8 mouse cellular contexts compared by ENCODE assay signal in genomic region chr5:92506733-92507132, GRCm38 (mm10). TPM values are rescaled to one million over a fixed set of nuclear protein-coding genes. Genes with fewer than 3 reads are reported as not detected.
DNase-seq lines count a peak whose midpoint lies in the region; ATAC-seq lines count a peak whose summit lies in the region.

Gene Scarb2, minus strand, starts transcription at chr5:92506833.

- no peaks in the 10 kb centered on the region for H3K36me3 ChIP-seq in kidney, embryonic 16.5 days (ENCODE audit: insufficient read depth, low read length)
- H3K36me3 ChIP-seq in midbrain, embryonic 15.5 days (replicated peaks), result no peaks in the 10 kb centered on the region

- peak within 1 kb of the TSS; percentile 86 for H3K4me2 ChIP-seq in kidney, embryonic 16.5 days (replicated peaks; ENCODE audit: low read depth, low read length)
- peak within 1 kb of the TSS; percentile 50 for H3K4me2 ChIP-seq in midbrain, embryonic 15.5 days

- no peak for ATAC-seq in kidney, embryonic 16.5 days (ENCODE audit: low FRiP score, low TSS enrichment)
- ATAC-seq in granulocyte monocyte progenitor cell, adult 5-6 weeks (replicated peaks; ENCODE audit: poor library complexity, severe bottlenecking), result no peak
- no peak for ATAC-seq in midbrain, embryonic 15.5 days (replicated peaks)

- no peaks in the 10 kb centered on the region for H3K9me3 ChIP-seq in kidney, embryonic 16.5 days (ENCODE audit: low read length)
- H3K9me3 ChIP-seq in midbrain, embryonic 15.5 days, result no peaks in the 10 kb centered on the region

- H3K27me3 ChIP-seq in kidney, embryonic 16.5 days (ENCODE audit: insufficient read depth, low read length), result no peaks in the 10 kb centered on the region
- H3K27me3 ChIP-seq in midbrain, embryonic 15.5 days (replicated peaks), result no peaks in the 10 kb centered on the region

- no peak for DNase-seq in kidney, adult 18-20 months
- DNase-seq in adrenal gland, postnatal 4 days (ENCODE audit: low spot score in 2 of 2), result no peak
- no peak for DNase-seq in layer of hippocampus, postnatal 25 days (ENCODE audit: extremely low spot score in 1 of 2, low spot score in 1 of 2)
- no peak for DNase-seq in cerebellum, postnatal 4 days (ENCODE audit: low spot score in 2 of 2)
- DNase-seq in MN1 (ENCODE audit: low spot score), result no peak

- peak within 1 kb of the TSS; percentile 72 for H3K9ac ChIP-seq in kidney, embryonic 16.5 days (replicated peaks; ENCODE audit: low read length)
- H3K9ac ChIP-seq in midbrain, embryonic 15.5 days, result peak within 1 kb of the TSS; percentile 97

- peaks cover 20% of the 10 kb centered on the region for H3K4me1 ChIP-seq in kidney, embryonic 16.5 days (ENCODE audit: insufficient read depth, low read length)
- H3K4me1 ChIP-seq in midbrain, embryonic 15.5 days, result peaks cover 30% of the 10 kb centered on the region

- peak within 1 kb of the TSS; percentile 90 for H3K4me3 ChIP-seq in kidney, embryonic 16.5 days (ENCODE audit: low read length)
- H3K4me3 ChIP-seq in midbrain, embryonic 15.5 days, result peak within 1 kb of the TSS; percentile 93

- peak within 1 kb of the TSS; percentile 94 for H3K27ac ChIP-seq in kidney, embryonic 16.5 days (ENCODE audit: low read length)
- H3K27ac ChIP-seq in midbrain, embryonic 15.5 days, result peak within 1 kb of the TSS; percentile 99

RNA-seq across cellular contexts. Expression of gene Scarb2, which starts in this region (rescaled TPM):
- polyA plus RNA-seq in kidney, embryonic 16.5 days (2015; fragmentation: Nextera tagmentation; extraction: Ambion mirVana), result 8.4 and 9.5 TPM in 2 replicates
- 10 to 100 TPM; 75.9 to 87.0 TPM for total RNA-seq in adrenal gland, postnatal 4 days (2021)
- 17.2 and 20.9 TPM in 2 replicates for total RNA-seq in granulocyte monocyte progenitor cell, adult 5-6 weeks (2014; fragmentation: Nextera tagmentation)
- 41.2 and 43.1 TPM in 2 replicates for total RNA-seq in granulocyte monocyte progenitor cell, adult 5-6 weeks (2017)
- 10 to 100 TPM; 91.2 to 92.7 TPM for total RNA-seq in layer of hippocampus, postnatal 25 days (2021)
- polyA plus RNA-seq in midbrain, embryonic 15.5 days (2015; fragmentation: Nextera tagmentation; extraction: Ambion mirVana), result 24.4 and 25.4 TPM in 2 replicates
